Mouse (Mus musculus): ENCODE measurements around the gene Ackr4.

DNA sequence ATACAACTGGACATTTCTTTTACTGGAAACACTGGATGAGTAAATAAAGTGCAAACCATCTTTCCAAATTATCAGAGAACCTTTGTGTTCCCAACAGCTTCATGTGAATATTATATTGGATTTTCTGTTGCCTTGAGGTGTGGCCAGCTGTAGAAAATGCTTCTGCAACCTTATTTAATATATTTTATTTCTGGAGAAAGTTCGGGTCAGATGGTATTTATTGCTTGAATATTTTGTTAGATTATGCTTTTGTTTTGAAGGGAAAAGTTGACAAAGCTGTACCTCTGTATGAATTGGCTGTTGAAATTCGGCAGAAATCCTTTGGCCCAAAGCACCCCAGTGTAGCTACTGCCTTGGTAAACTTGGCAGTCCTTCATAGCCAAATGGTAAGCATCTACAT lies 86.4 kb downstream of the Ackr4 start, which contains the start of gene Gm28305:
- TF ChIP-seq POLR2A (IDR thresholded peaks at IDR 0.05; ENCODE audit: extremely low read depth, insufficient read depth, low read length) (no peak), CTCF (IDR thresholded peaks at IDR 0.05; ENCODE audit: extremely low read depth, insufficient read depth, low read length) (no peak)

Data from cortical plate, adult 2 months (tissue).